Mouse (Mus musculus): ENCODE data around the gene L3mbtl2.
"Not testable (repeated sequence)": the region's sequence is repeated elsewhere in the genome, so short reads cannot be mapped to it uniquely, and the experiment has no call there.

The L3mbtl2 gene

DNA sequence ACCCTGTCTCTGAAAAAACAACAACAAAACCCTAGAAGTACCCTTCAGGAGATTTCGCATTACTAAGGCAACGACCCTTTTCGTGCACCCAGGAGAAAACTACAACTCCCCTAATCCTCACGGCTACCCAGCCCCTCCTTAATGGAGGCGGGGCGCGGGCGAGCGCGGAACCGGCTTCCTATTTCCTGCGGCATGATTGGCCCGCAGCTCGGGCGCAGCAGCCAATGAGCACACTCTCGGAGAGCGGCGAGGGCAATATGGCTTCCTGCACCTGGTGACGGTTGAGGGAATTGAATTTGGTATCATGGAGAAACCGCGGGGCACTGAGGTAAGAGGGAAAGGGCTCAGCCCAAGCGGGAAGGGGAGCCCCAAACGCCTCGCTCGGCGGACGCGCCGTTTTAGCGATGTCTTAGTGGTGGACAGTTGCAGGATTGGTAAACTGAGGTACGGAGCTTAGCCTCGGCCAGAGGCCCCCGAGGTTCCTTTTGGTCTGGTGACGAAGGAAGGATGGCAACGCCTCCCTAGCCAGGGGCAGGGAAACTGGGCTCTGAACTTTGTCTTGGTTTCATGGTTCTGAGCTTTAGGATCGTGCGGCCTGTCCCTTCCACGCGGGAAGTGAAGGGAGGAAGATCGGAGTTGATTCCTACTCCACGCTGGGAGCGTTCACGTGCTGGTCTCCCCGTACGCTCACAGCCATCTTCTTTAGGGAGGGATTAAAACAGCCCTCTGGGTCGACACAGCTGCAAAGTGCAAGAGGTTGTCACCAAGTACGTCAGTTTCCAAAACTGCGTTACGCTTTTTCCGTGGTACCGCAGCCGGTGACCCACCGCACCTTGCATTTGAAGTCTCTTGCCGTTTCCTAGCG, at the start of gene L3mbtl2:
Gene L3mbtl2, plus strand, starts transcription at position 193 of the 865 bp plus-strand sequence.
- peak; percentile 92 for DNase-seq (ENCODE audit: low spot score in 2 of 2)

DNA sequence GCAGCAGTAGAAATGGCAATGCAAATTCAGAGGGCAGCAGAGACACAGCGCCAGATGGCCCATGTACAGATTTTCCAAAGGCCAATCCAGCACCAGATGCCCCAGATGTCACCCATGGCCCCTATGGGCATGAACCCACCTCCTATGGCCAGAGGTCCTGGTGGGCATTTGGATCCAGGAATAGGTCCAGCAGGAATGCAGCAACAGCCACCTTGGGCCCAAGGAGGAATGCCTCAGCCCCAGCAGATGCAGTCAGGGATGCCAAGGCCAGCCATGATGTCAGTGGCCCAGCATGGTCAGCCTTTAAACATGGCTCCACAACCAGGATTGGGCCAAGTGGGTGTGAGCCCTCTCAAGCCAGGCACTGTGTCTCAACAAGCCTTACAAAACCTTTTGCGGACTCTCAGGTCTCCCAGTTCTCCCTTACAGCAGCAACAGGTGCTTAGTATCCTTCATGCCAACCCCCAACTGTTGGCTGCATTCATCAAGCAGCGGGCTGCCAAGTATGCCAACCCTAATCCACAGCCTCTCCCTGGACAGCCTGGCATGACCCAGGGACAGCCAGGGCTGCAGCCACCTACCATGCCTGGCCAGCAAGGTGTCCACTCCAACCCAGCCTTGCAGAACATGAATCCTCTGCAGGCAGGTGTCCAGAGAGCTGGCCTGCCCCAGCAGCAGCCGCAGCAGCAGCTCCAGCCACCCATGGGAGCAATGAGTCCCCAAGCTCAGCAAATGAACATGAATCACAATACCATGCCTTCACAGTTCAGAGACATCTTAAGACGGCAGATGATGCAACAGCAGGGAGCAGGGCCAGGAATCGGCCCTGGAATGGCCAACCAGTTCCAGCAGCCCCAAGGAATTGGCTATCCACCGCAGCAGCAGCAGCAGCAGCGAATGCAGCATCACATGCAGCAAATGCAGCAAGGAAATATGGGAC, 13.9 kb upstream of the L3mbtl2 start:
- DNase-seq (ENCODE audit: low spot score in 2 of 2) = no peak

DNA sequence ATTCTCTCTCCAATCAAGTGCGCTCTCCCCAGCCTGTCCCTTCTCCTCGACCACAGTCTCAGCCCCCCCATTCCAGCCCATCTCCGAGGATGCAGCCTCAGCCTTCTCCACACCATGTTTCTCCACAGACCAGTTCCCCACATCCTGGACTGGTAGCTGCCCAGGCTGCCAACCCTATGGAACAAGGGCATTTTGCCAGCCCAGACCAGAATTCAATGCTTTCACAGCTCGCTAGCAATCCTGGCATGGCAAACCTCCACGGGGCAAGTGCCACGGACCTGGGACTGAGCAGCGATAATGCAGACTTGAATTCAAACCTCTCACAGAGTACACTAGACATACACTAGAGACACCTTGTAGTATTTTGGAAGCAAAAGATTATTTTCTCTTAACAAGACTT, 13.1 kb upstream of the L3mbtl2 start:
- DNase-seq (ENCODE audit: low spot score in 2 of 2) = no peak

DNA sequence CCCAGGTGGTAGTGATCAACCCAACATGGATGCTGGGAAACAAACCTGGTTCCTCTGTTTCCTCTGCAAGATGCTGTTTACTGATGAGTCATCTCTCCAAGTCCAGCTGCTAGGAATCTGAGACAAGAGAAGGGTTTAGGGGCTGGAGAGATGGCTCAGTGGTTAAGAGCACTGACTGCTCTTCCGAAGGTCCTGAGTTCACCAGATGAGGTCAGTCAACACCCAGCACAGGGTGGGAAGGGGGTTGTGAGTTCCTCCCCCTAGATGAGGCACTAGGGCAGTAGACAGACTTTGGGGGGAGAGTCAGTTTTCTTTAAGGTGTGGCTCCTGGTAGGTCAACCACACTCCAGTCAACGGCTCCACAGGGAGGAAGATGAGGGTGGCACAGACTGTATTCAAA, 2.0 kb upstream of the L3mbtl2 start:
- DNase-seq (ENCODE audit: low spot score in 2 of 2) = no peak

DNA sequence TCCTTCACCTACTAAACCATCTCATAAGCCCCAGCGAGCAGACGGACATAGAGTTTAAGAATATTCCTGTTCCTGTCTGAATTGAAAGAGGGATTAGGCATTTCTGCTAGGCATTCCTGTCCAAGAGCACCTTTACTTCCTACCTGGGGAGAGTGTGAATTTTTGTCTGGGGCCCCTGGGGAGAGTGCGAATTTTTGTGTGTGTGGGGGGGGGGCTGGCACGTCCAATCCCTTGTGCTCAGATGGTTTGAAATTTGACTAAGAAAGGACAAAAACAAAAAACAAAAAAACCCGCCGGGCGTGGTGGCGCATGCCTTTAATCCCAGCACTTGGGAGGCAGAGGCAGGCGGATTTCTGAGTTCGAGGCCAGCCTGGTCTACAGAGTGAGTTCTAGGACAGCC, 408 bp upstream of the L3mbtl2 start:
- no peak for DNase-seq (ENCODE audit: low spot score in 2 of 2)

DNA sequence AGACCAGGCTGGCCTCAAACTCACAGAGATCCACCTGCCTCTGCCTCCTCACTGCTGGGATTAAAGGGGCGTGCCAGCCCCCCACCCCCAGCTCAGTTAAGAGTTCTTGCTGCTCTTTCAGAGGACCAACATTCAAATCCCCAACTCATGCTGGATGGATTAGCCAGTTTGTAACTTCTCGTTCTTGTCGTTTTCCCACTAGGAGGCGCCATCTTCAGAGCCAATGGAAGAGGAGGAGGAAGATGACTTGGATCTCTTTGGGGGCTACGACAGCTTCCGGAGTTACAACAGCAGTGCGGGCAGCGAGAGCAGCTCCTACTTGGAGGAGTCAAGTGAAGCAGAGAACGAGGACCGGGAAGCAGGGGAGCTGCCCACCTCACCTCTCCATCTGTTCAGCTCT, 3.3 kb downstream of the L3mbtl2 start:
- DNase-seq (ENCODE audit: low spot score in 2 of 2) = no peak

DNA sequence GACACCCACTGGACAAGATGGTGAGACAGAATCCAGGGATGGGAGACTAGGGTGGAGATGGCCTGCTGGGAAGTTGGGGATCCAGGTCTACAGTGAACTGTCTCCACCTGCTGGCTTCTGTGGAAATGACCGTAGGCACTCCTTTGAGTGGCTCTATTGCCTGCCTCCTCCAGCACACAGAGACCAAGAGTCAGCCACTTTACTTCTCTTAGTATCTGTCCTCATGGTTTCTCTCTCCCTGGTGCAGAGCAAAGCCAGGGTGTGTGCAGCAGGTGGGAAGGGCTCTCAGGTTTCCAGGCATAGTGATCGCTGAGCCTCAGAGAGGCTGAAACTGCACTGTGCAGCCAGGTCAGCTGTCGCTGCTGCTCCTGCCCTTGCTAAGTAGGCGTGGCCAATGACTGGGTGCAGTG, 6.5 kb downstream of the L3mbtl2 start:
- DNase-seq (ENCODE audit: low spot score in 2 of 2) = peak; percentile 43 to 45

DNA sequence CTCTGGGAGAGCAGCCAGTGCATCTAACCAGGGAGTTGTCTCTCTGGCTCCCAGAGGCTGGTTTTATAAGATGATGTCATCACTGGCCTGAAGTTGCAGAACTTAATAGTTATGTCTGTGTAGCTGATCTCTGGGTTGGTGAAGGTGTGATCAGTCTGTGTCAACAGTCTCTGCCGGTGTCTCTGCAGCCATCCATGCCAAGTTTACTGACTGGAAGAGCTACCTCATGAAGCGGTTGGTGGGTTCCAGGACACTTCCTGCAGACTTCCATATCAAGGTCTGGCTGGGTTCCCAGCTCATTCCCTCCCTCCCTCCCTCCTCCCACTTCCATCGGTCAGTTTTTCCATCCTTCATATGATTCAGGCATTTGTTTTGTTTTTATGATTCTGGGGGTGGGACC, 12.9 kb downstream of the L3mbtl2 start:
- no peak for DNase-seq (ENCODE audit: low spot score in 2 of 2)

DNA sequence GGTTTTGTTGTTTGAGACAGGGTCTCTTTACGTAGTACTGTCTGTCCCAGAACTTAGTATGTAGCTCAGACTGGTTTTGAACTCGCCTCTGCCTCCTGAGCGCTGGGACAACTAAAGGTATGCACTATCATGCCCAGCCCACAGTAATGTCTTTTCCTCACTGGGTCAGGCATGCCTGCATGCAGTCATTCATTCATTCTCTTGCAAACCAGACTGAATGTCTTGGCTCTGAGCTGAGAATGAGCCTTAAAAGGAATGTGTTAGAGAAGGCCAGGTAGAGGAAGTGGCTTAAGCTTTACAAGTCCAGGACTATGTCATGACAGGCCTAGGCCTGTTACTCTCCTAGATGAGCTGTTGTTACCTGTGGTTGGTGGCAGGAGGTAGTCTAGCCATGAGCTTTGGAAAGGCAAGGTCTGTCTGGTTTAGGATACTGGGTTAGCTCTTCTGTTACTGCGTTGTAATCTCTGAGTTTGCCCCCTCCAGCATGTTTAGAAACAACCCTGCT, 16.7 kb downstream of the L3mbtl2 start:
- DNase-seq (ENCODE audit: low spot score in 2 of 2) = no peak

DNA sequence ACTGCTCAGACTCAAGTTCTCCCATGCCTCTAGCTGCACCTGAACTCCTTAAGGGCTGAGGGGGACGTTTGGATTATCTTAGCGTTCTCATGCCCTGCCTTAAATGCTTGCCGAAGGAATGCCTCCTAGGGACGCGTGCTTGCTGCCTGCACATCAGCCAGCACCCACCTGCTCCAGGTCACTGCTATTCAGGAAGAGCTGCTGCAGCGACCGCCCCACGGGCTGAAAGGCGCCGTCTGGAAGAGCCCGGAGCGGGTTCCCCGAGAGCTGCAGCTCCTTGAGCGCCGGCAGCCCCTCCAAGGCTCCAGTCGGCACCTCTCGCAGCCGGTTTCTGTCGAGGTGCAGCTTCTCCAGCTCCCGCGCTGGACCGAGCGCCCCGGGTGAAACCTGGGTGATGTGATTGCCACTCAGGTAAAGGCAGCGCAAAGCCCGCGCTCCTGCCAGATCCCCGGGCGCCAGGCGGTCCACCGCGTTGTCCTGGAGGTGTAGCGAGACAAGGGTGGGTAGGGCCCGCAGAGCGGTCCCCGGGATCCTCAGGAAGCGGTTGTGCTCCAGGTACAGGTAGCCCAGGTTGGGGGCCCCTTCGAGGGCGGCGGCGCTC, 29.8 kb downstream of the L3mbtl2 start:
- DNase-seq (ENCODE audit: low spot score in 2 of 2) = no peak

DNA sequence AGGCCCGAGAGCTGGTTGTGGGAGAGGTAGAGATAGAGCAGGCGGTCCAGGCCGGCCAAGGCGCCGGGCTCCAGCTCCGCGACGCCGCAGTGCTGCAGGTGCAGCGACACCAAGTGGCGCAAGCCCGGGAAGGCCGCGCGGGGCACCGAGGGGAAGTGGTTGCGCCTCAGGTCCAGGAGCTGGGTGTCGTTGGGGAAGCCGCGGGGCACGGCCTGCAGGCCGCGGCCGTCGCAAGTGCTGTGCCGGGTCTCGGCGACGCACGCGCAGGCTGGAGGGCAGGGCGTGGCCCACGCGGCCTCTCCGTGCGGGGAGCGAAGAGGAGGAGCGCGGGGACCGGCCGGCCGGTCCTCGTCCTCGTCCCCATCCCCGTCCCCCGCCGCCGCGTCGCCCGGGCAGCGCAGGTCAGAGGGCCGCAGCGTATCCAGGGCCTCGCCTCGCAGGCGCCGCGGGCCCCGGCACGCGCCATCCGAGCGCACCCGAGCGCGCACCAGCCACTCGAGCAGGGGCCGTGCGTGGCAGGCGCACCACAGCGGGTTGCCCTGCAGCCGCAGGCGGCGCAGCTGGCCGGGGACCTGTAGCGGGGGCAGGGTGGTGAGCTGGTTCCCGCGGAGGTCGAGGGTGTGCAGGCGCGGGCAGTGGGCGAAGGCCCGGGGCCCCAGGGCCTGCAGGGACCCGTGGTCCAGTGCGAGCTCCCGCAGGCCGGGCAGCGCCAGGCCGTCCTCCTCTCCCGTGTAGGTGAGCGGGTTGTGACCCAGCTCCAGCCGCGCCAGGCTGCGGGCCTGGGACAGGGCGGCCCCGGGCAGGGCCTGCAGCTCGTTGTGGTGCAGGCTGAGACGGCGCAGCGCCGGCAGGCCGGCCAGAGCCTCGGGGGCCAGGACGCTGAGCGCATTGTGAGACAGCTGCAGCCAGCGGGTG, 30.5 kb downstream of the L3mbtl2 start:
- peak; percentile 71 to 72 for DNase-seq (ENCODE audit: low spot score in 2 of 2)

DNA sequence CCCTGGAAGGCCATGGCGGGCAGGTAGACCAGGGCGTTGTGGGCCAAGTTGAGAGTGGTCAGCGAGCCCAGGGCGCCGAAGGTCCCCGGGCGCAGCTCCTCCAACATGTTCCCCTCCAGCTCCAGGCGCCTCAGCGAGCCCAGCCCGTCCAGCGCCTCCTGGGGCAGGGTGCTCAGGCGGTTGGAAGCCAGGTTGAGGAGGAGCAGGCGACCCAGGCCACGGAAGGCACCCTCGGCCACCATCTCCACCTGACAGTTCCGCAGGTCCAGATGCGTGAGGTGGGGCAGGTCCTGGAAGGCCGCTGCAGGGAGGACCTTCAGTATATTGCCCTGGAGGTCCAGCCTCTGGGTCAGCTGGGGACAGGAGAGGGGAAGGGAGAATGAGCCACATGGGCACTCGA, 31.2 kb downstream of the L3mbtl2 start:
- no peak for DNase-seq (ENCODE audit: low spot score in 2 of 2)

DNA sequence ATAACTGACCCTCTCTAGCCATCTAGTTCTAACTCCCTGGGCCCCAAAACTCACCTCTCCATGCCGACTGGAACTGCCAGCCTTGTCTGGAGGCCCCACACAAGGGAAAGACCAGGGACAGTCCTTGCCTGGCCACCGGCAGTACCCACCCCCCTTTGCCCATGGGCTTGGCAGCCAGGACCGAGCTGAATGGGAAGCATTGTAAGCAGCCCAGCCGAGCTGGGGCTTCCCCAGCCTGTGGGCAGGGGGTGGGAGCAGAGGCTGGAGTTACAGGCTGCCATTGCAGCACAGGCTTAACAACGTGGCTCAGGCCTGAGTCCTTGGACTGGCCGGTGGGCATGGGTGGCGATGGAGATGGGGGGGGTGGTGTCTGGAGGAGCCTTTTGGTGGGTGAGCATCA, 33.5 kb downstream of the L3mbtl2 start, which contains the start of gene Chadl:
Gene Chadl, minus strand, starts transcription at position 113 of the 400 bp plus-strand sequence.
- peak in 1 of 2 experiments; percentile 20 for DNase-seq (ENCODE audit: low spot score in 2 of 2)

DNA sequence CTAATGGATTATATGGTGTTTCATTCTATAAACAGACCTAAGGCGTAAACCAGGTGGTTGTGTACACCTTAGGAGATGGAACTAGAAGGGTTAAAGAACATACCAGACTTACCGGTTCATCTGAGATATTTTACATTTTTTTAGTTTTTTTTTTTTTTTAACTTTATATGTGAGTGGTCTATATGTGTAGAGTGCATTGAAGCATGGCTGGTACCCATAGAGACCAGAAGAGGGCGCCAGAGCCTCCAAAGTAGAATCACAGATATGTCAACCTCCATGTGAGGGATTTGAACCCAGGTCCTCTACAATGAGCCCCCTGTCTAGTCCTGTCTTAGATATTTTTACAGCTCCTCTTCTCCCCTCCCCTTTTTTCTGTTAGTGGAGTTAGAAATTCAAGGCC, 34.2 kb downstream of the L3mbtl2 start:
- DNase-seq (ENCODE audit: low spot score in 2 of 2) = peak in 1 of 2 experiments; percentile 41

DNA sequence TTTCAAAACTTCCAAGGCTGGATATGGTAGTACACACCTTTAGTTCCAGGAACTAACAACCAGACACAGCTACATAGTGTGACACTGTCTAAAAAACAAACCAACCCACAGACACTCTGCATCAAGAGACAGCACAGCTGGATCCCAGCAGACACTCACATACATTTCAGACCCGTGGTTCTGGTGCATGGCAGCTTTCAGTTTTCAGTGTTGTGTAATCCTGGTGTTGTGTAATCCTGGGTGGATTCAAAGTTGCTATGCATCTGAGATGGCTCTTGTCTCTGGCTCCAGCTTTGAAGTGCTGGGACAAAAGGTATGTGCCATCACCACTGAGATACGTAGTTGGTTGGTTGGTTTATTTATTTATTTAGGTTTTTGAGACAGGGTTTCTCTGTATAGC, 34.8 kb downstream of the L3mbtl2 start:
- no peak for DNase-seq (ENCODE audit: low spot score in 2 of 2)

DNA sequence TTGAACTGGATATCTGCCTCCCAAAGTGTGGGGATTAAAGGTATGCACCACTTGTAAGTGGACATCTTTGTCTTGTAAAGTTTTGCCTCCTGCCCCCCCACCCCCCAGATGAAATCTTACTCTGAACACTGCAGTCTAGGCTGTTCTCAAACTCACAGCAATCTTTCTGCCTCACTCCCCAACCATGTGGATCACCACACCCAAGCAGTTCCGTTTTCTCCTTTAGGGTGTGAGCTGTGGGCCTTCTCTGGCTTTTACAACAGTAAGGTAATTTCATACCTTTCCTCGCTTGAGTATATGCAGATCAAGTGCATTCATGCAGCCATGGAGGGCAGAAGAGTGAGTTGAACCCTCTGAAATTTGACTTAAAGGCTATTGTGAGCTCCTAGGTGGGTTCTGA, 36.5 kb downstream of the L3mbtl2 start:
- no peak for DNase-seq (ENCODE audit: low spot score in 2 of 2)

DNA sequence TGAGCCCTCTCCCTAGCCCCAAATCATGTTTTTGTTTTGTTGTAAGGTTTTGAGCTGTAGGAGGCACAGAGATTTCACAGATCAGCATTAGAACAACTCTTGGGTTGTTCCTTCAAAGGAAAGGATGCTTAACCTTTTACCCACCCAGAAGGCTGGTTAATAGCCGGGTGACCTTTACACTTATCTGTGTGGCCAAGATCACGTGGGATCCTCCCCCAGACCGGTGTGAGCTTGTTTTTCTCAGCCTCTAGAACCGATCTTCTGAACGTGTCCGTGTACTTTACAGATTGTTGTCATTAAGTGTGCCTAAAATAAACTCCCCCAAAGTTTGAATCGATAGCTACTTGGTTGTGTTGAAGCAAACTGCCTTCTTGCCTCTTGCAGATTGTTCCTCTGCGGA, 36.9 kb downstream of the L3mbtl2 start:
- DNase-seq (ENCODE audit: low spot score in 2 of 2) = no peak

DNA sequence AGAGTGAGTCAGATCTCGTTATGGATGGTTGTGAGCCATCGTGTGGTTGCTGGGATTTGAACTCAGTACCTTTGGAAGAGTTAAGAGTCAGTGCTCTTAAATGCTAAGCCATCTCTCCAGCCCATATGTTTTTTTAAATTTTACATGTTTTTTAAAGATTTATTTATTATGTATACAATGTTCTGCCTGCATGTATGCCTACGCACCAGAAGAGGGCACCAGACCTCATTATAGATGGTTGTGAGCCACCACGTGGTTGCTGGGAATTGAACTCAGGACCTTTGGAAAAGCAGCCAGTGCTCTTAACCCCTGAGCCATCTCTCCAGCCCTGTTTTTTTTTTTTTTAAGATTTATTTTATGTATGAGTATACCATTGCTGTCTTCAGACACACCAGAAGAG, 37.7 kb downstream of the L3mbtl2 start:
- not testable (repeated sequence) for DNase-seq (ENCODE audit: low spot score in 2 of 2)

DNA sequence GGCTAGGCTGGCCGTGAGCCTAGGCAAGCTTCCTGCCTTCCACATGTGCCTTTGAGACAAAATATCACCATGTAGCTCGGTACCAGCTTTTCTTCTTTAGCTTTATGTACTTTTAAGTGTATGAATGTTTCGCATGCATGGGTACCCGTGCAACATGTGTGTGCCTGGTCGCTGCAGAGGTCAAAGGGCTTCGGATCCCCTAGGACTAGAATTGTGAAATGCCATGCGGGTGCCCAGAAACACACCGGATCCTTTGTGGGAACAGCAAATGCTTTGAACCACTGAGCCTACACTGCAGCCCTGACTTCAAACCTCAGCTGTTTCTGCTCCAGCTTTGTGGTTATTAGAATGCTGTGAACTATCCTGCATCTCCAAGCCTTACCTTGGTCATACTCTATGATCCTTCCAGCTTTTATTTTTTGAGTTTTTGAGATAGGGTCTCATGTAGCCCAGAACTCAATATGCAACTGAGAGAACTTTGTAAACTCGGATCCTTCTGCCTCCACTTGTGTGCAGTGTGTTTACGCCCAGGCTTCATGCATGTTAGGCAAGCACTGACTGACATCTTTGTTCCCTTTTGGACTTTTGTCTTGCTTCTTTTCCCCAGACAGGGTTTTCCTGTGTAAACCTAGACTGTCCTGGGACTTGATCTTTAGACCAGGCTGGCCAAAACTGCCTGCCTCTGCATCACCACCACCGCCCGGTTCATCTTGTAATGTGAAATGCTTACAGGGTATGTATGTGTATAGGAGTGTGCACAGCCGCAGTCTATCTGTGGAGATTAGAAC, 38.8 kb downstream of the L3mbtl2 start:
- DNase-seq (ENCODE audit: low spot score in 2 of 2) = no peak

DNA sequence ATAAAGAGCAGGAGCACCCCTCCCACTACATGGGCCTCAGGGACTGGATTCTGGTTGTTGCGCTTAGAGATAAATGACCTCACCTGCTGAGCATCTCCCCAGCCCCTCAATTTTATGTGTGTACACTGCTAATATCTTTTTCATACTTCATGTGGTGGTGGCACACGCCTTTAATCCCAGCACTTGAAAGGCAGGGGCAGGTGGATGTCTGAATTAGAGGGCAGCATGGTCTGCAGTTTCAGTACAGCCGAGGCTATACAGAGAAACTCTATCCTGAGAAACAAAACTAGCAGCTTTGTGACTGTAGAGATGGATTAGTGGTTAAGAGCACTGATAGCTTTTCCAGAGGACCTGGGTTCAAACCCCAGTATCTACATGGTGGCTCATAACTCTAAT, 39.4 kb downstream of the L3mbtl2 start:
- no peak for DNase-seq (ENCODE audit: low spot score in 2 of 2)
